Comparison of ENCODE assay signal across 8 mouse cellular contexts in genomic region chr5:124186981-124187507, GRCm38 (mm10).
DNase-seq lines count a peak whose midpoint lies in the region; ATAC-seq lines count a peak whose summit lies in the region.

No protein-coding gene starts in this region.

- H3K9me3 ChIP-seq in lung, embryonic 15.5 days: no peaks in the 10 kb centered on the region
- H3K9me3 ChIP-seq in embryonic facial prominence, embryonic 15.5 days (replicated peaks): no peaks in the 10 kb centered on the region
- no peaks in the 10 kb centered on the region for H3K9me3 ChIP-seq in liver, embryonic 12.5 days (replicated peaks)
- H3K9me3 ChIP-seq in stomach, embryonic 15.5 days: no peaks in the 10 kb centered on the region

- no peak overlapping the region; the same call in 1 of the 2 replicates for H3K9ac ChIP-seq in lung, embryonic 15.5 days
- H3K9ac ChIP-seq in embryonic facial prominence, embryonic 15.5 days: no peak overlapping the region
- H3K9ac ChIP-seq in liver, embryonic 12.5 days: no peak overlapping the region
- no peak overlapping the region for H3K9ac ChIP-seq in stomach, embryonic 15.5 days

- no peak overlapping the region for H3K4me3 ChIP-seq in lung, embryonic 15.5 days
- H3K4me3 ChIP-seq in embryonic facial prominence, embryonic 15.5 days (replicated peaks): peak overlapping the region; percentile 20
- no peak overlapping the region for H3K4me3 ChIP-seq in liver, embryonic 12.5 days
- no peak overlapping the region for H3K4me3 ChIP-seq in stomach, embryonic 15.5 days (replicated peaks)

- H3K36me3 ChIP-seq in lung, embryonic 15.5 days: no peaks in the 10 kb centered on the region
- no peaks in the 10 kb centered on the region for H3K36me3 ChIP-seq in embryonic facial prominence, embryonic 15.5 days
- no peaks in the 10 kb centered on the region for H3K36me3 ChIP-seq in liver, embryonic 12.5 days
- no peaks in the 10 kb centered on the region for H3K36me3 ChIP-seq in stomach, embryonic 15.5 days

- no peaks in the 10 kb centered on the region for H3K27me3 ChIP-seq in lung, embryonic 15.5 days
- H3K27me3 ChIP-seq in embryonic facial prominence, embryonic 15.5 days: no peaks in the 10 kb centered on the region
- H3K27me3 ChIP-seq in liver, embryonic 12.5 days (replicated peaks): no peaks in the 10 kb centered on the region
- H3K27me3 ChIP-seq in stomach, embryonic 15.5 days (replicated peaks): no peaks in the 10 kb centered on the region

- 23% methylated on average over 22 of the region's 22 CpGs for WGBS in lung, embryonic 15.5 days
- WGBS in embryonic facial prominence, embryonic 15.5 days: 11% methylated on average over 22 of the region's 22 CpGs
- 62% methylated on average over 22 of the region's 22 CpGs for WGBS in liver, embryonic 12.5 days (ENCODE audit: insufficient replicate concordance)
- 28% methylated on average over 22 of the region's 22 CpGs for WGBS in stomach, embryonic 15.5 days

- H3K4me1 ChIP-seq in lung, embryonic 15.5 days: peaks cover 38% of the 10 kb centered on the region
- peaks cover 57% of the 10 kb centered on the region for H3K4me1 ChIP-seq in embryonic facial prominence, embryonic 15.5 days
- peaks cover 78% of the 10 kb centered on the region for H3K4me1 ChIP-seq in liver, embryonic 12.5 days
- H3K4me1 ChIP-seq in stomach, embryonic 15.5 days: peaks cover 20% of the 10 kb centered on the region

- ATAC-seq in lung, embryonic 15.5 days (ENCODE audit: borderline replicate concordance, extremely low read depth, low FRiP score, low TSS enrichment): no peak
- ATAC-seq in embryonic facial prominence, embryonic 15.5 days (ENCODE audit: insufficient number of reproducible peaks, low FRiP score, low TSS enrichment, low read depth): peak; percentile 60
- ATAC-seq in liver, embryonic 12.5 days: no peak
- ATAC-seq in stomach, embryonic 15.5 days (ENCODE audit: insufficient read depth, low FRiP score, low read depth): no peak; the same call in 1 of the 2 replicates

- peak overlapping the region; percentile 27 for H3K4me2 ChIP-seq in lung, embryonic 15.5 days
- peak overlapping the region; percentile 46 for H3K4me2 ChIP-seq in embryonic facial prominence, embryonic 15.5 days (replicated peaks)
- H3K4me2 ChIP-seq in liver, embryonic 12.5 days: peak overlapping the region; percentile 28
- peak overlapping the region; percentile 37; the same call in 1 of the 2 replicates for H3K4me2 ChIP-seq in stomach, embryonic 15.5 days

- H3K27ac ChIP-seq in lung, embryonic 15.5 days: 0 out of 2 replicates have a peak overlapping the region, but pooled peaks have one; percentile 39
- H3K27ac ChIP-seq in embryonic facial prominence, embryonic 15.5 days (replicated peaks): peak overlapping the region; percentile 56
- H3K27ac ChIP-seq in liver, embryonic 12.5 days: no peak overlapping the region
- 0 out of 2 replicates have a peak overlapping the region, but pooled peaks have one; percentile 17 for H3K27ac ChIP-seq in stomach, embryonic 15.5 days

- no peak for DNase-seq in lung, postnatal 25 days (ENCODE audit: low spot score)
- DNase-seq in induced T-regulatory cell, adult 2 months (ENCODE audit: low read depth): peak; percentile 65
- DNase-seq in spleen, adult 12 weeks (ENCODE audit: low spot score): no peak
- DNase-seq in testis, postnatal 14 days (ENCODE audit: low spot score): no peak
